Mouse (Mus musculus) adrenal gland, postnatal 14 days (tissue): ENCODE measurements around the gene Enox2. TPM values are rescaled to one million over a fixed set of nuclear protein-coding genes. Genes with fewer than 3 reads are reported as not detected.

Experiments used
- DNase-seq: peaks from one replicate; pipeline ENCODE4 v3.0.0; 2021; ENCODE audit warnings: mixed read lengths
- long read RNA-seq, 2 experiments: library from polyadenylated mRNA; stranded (forward); transcript quantifications; one replicate each; pipeline ENCODE4 v2.0.0; 2021
- total RNA-seq: library from RNA; stranded (reverse); gene quantifications from 2 replicates; pipeline ENCODE4 v1.2.3, GENCODE M21; 2021

Enox2 gene
- 13.9 and 16.7 TPM in 2 replicates for total RNA-seq
- long read RNA-seq, experiment 1, partial matches to known transcripts = 2 of 14 reads
- long read RNA-seq, experiment 1, other reads (novel, unspliced or antisense) = 7 of 14 reads
- long read RNA-seq, experiment 2, partial matches to known transcripts = 5 of 17 reads
- long read RNA-seq, experiment 2, other reads (novel, unspliced or antisense) = 10 of 17 reads

DNA sequence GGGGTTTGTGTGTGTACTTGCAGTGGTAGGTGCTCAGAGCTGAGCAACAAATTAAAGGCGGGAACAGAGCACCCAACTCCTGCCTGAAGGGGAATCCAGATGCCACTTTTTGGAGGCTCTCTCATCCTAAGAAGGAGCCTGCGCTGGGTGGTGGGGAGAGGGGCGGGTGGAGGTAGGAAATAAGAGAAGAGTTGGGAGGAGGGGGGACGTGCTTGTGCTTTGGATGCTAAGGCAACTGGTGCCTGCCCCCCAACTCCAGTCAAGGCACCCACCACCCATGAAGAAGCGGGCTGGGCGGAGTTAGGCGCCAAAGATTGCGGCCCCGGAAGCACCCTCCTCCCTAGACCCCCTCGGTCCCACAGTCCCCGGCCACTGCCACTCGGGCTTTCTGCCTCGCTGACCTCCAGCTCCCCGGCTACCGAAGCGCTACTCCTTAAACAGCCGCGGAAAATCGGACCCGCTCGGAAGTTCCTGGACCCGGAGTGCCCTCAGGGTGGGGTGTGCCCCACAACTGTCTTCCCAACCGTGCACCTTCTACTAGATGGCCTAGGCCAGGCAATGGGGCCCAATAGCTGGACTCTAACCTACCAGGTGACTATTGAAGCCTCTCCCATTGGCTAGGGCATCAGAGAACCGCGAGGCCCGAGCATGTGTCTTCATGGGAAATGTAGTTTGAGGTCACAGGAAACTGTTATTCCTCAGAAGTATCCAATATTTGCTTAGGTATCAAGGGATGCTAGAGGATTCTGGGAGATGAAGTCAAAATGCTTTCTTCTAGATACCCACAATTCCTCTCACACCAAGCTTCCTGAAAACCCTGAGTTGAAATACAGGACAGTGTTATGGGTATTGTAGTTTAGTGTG lies at the start of gene Enox2:
Gene Enox2 (minus strand): TSS at position 560 of the 864 bp plus-strand sequence.
- DNase-seq = peak; percentile 89

DNA sequence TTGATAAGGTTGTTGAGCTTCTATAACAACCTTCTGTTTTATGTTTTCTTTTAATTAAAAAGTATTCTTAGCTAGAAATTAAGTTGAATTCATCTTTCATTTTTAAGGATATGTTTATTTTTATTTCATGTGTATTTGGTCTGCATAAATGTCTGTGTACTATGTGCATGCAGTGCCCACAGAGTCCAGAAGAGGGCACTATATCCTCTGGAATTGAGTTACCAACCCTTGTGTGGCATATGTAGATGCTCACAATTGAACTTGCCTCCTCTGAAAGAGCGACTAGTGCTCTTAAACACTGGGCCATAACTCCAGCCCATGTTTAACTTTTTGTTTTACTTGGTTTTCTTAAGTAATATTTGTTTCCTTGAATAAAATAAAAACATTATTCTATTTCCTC lies 21.4 kb upstream of the Enox2 start:
- DNase-seq = peak; percentile 9

DNA sequence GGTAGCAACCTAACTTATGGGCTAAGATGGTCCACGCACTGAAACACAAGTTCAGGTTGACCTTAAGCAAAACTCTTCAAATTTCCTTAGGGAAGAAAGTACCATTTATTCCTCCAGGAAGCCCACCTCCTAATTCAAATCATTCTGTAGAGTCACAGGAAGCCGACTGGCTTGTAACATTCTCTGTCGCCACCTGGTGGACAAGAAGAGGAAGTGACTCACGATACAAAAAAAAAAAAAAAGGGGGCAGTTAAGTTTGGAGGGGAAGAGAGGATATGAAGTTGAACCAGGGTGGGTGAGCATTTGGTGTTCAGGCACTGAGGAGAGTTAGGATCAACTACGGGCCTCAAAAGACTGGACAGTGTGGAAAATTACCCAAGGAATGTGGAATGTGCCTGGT lies 18.6 kb upstream of the Enox2 start:
- DNase-seq = peak; percentile 12

DNA sequence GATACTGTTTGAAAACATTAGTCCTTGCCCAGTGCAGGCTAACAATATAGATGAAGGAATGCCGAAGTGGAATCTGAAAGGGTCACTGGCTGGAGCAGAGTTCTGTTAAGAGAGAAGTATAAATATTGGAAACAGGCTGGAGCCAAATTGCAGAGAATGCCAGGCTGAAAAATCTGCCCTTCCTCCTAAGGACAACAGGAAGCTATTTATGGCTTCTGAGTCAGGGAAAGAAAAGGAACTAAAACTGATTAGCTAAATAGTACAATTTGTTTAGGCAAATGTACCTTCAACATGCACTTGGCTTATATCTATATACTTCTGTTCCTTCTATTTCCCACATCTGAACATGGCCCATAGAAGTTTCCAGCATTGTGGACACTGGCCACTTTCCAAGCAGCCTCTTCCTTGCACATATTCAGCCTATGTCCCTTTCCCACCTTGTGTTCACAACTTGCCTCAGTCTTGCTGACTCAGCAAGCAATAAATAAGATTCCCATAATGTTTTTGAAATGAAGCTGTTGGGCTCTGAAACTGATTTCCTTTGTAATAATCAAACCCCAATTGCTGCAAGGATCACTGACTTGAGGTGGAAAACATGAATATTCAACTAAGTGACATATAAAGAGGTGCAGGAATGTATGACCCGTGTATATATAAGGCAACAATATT lies 8.0 kb downstream of the Enox2 start:
- no peak for DNase-seq

DNA sequence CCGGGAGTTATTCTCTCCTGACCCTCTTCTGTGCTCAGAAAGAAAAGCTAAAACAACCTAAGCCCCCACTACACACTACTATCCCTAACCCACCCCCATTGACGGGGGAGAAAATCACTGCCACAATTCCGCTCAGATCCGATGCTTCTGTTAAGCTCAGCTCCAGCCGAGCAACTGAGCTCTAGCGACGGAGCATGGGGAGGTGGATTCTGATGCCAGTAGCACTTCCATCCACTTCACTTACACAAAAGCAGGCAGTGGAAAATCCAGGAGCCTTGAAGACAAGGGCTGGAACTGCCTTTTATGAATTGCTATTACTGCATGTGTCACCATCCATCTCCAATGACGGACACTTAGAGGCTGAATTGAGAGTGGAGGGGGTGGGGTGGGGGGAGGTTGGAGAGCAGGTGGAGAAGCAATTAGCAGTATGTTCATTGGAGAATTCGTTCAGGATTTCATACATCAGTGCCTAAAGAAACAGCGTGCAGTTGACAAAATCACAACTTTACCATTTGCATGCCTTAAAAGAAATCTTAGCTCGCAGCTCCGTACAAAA lies 14.5 kb downstream of the Enox2 start:
- no peak for DNase-seq

DNA sequence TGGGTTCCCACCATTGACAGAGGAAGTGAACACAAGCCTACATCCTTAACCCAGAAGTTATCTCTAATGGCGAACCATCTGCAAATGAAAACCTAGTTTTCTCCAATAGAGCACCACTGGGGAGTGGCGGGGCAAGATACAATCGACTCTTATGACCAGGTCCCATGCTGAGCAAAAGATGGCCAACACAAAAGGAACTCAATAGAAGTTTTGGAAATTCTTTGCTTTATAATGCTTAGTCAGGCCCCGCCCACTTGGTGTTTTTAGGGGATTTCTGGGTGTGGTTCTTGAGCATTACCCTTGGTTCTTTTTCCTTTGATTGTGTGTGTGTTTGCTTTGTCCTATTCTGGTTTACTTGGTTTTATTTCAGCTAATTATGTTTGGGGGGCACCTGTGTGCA lies 37.2 kb downstream of the Enox2 start:
- DNase-seq = no peak

DNA sequence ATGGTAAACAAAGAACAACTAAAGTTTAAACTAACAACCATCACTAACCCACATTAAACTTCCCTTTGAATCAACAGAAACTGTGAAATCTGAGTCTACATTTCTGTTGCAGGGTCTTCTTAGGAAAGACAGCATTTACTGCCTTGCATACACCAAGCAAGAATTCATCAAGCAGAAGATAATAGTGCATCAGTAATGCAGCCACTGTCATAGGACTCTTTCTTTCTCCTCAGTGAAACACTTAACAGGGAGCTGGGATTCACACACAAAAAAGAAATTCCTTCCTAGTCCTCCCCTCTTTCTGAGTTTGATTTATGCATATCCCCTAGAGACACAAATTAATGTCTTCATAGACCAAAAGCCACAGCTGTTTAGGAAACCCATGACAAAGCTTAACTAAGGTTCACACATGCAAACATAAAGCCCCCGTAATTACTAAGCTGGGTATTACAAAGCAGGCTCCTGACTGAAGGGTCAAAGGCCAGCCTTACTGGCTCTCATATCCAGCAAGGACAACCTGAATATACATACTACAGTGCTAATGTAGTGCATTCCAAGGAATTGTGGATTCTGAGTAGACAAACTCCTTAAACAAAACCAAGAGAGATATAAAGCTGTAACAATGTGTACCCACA lies 62.1 kb downstream of the Enox2 start:
- DNase-seq = no peak

DNA sequence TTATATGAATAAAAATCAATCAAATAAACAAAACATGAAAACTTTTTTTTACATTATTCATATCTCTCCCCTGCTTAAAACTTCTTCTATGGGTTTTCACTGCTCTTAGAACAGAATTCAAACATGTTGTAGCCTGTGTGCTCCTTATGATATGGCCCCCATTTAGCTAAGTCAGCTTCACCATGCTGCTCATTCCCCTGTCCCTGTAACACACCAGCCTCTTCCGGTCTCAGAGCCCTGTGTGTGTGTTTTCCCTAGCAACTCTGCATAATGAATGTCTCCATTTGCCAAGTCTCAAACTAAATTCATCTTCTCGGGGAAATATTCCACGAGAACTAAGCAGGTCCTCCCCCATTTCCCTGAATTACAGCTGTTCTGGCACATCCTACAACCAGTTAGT lies 71.6 kb downstream of the Enox2 start:
- DNase-seq = no peak

DNA sequence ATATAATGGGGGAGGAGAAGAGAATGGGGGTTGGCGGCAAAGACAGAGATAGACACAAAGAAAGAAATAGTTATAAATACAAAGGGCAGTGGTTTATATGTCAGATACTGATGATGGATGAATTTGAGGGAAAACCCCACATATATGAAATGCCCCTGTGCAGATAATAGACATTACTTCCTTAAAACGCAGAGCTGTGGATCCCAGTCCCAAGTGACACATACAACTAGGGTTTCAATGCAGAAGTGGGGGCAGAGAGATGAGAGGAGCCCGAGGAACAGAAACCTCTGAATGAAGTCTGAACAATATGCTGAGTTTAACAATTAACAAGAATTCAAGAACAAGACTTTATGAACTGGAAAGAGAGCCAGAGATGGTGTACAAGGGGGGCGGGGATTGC lies 91.7 kb downstream of the Enox2 start:
- no peak for DNase-seq

DNA sequence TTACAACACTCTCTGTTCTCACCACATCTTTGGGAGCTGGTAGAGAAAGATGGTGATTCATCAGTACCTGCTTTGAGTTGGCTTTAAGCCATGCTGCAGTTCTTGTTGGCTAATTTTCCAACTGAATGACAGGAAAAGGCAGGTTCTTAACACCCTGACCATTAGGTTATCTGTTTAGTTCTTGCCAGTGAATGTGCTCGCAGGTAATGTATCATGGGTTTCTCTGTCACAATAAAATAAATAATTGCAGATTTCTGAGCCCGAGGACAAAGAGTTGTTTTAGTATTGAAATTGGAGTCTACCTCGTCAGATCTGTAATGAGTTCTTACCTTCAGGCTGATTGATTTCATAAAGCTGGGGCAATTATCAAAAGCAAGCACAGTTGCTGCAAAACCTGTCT lies 106.9 kb downstream of the Enox2 start:
- DNase-seq = no peak

DNA sequence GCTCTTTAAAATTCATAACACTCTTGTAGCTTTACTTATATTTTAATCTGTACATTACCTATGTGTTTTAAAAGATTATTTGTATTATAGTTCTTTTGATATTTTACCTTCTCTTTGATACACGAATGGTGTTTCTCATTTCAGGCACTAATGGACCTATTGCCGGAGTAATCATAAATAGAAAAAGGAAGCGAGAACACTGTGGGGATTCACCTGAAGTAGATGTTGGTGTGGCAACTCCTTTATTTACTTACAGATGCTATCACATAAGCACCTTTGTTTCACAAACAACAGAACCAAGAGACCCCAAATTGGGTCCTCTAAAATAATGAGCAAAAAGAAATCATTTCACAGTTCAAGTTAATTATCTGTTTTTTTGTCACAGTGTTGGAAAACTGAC lies 109.4 kb downstream of the Enox2 start:
- DNase-seq = no peak

DNA sequence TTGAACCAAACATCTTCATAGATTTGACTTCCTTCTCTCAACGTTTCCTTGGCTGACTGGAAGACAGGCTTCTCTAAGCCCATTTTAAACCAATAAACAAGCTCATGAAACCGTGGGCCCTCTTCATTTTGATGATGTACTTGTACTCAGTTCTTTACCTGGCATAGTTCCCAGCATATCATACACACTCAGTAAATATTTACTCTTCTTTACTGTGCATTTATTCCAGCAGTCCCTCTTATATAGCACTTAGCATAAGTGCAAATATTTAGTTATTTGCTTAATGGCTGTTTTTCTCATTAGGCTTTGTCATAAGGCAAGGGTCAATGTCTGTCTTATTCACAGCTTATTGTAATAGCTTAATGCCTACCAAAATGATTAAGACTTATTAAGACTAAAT lies 133.8 kb downstream of the Enox2 start:
- no peak for DNase-seq

DNA sequence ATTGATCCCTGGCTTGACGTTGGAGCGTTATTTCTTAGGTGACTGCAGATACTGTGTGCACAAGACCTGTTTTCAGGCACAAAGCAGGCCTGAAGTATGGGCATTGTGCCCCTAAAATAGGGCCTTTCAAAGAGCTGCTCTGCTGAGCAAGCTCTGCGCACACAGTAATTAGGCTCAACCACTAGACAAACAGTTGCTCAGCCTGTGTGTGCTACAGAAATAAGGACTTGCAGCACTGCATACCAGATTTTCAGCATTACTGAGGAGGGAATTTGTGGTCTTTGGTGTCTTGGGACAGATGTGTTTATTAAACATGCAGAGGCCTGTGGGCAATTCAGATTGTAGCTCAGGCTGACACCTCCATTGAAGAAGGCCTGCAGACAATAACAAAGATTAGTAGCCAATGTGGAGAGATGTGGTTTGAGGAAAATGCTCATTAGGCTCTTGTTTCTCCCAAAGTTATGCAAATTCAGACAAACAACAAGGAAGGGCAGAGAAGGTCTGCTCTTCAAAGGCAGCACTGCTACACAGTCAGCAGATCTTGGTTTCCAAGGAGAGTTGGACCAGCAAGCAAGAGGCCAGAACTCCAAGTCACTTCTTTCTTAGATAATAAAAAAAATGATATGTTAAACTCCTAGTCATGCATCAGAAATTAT lies 163.2 kb downstream of the Enox2 start:
- no peak for DNase-seq

DNA sequence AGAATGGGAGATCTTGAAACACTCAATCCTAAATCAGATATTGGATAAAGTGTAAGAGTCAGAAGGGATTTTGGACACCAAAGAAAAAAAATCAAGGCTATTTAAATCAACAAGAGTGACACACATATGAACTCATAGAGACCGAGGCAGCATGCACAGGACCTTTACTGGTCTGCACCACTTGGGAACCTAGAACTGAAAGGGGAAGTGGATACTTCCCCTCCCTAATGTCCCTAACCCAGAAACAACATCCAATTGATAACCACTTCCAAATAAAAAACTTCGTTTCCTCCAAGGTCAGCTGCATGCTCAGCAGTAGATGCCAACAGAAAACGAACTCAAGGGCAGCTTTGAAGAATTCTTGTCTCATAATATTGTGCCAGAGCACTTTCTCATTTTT lies 171.6 kb downstream of the Enox2 start:
- DNase-seq = no peak

DNA sequence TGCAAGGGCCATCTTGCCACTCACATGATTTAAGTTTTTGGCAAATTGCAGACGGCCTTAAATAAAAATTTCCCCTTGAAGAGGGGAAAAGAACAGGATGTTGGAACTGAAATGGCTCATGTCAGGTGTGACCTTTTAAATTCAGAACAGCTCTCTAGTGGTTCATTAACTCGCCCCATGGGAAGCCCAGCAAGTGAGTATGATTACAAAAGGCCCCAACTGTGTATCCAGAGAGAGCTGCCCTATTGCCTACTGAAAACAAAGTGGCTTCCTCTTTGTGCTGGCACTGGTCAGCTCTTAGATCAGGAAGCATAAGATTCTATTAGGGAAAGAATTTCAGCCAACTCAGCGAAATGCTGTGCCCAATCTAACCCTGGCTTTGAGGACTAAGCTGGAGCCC lies 175.6 kb downstream of the Enox2 start:
- no peak for DNase-seq

DNA sequence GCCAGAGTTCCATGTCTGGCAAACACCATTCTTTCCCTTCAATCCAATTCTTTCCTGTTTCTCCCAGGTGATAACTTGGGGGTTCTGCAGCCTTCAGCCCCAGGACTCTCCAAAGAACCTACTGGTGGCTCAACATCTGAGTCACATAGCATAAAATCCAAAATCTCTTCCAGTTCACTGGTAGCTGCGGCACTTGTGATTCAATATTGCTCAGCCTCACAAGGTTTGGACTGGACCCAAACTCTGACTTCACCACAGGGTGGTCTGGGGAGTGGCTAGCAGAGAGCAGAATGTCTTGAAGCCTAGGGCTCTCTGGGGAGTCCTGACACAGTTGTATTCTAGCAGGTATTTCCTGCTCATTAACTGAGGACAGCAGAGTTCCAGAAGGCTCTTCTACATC lies 187.5 kb downstream of the Enox2 start:
- DNase-seq = peak; percentile 14

DNA sequence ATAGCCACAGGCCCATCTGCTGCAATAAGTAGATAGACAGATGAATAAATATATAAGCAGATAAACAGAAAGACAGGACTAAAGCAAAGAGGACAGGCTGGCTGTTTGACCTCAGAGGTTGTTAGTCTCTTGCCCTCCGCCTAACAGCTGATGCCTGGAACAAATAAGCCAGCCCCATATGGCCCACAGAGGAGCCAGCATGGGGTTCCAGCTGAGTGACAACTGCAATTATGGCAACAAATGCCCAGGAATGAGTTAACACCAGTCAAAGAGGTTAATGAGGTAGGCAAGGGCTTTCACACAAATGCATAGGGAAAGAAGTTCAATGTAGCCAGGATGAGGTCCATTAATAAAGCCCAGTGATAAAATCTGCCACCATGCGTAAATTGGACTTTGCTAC lies 191.8 kb downstream of the Enox2 start:
- DNase-seq = no peak

DNA sequence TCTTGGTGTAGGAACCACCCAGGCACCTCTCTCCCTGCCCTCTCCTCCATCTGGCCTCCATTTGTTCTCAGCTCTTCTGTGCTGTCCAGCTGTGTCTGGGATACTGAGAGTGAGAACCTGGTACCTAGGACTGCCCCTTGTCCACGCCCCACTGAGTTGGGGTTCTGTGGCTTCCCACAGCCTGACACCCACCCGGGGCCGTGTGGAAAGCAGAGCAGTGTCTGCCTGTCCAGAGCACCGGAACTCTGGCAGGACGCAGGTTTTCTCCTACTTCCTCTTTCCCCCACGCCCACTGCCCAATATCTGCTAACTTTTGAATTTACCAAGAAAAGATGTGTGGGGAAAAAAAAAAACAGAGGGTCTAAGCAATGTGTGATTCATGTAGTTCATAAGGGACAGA lies 213.0 kb downstream of the Enox2 start:
- DNase-seq = no peak

DNA sequence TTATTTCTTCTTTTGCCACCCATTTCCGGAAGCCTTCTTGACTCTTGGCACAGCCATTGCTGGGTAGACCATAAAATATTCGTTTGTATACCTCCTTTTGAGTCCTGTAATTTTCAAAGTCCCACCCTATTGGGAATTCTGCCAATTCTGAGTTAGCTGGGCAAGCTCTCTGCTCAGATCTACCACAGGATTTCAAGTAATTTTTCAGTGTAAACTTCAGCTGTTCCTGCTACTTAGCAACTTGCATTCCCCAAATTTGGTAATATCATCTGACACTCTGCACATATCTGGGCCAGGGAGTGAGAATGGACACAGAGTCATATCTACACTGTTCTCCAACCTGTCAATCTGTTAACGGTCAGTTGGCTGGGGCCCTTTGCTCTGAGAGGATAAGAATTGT lies 214.5 kb downstream of the Enox2 start:
- DNase-seq = no peak

DNA sequence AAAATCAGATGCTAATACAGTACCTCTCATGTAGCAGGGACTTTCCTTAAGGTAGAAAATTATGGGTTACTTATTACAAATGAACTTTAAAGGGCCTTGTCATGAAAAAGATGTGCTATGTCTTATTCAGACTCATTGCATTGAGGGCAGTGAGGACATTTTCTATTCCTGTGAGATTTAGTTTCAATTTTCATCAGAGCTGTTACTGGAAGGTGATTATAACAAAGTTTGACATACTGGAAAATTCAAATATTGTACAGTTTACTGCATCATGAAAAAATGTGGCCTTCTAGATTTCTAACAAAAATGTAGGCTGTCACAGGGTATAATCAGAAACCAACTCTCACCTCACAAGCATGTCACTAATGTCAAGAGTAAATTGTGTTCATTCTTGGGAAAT lies 242.9 kb downstream of the Enox2 start:
- no peak for DNase-seq

DNA sequence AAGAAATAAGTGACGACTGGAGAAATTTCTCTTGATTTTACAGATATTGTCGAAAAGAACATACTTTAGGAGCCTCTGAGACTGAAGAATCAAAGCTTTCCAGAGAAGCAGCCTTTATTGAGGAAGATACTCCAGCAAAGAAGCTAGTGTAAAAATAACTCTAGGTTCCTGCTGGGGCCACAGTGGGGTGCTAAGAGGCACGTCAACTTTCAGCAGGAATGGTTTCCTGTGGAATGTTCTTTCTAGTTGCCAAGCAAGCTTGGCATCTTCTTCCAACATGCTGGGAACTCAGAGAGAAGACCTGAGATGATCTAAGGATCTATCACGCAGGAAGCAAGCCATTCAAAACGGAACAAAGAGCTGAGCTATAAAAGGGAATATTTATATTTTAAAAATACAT lies 278.3 kb downstream of the Enox2 start:
- no peak for DNase-seq

DNA sequence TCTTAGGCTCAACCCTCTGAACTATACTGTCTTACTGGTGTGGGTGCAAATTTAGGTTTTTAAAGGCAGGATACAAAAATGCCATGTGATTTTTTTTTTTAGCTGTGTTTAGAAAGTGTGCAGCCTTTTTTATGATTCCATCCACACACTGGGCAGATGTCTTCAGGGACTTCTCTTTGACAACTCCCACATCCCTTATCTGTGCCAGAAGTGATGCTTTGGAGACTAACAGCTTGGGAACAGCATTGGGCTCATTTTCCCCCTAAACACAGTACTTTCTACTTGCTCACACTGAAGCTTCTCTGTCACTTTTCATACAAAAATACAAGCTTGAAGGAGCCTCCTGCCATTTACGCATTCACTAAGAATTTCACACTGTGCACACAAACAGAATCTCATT lies 282.4 kb downstream of the Enox2 start:
- DNase-seq = no peak
